Mouse (Mus musculus) ovary, postnatal 10 days (tissue): Measurements from ENCODE around the gene Ccdc127.

Experiments
- DNase-seq: peaks from one replicate; pipeline ENCODE4 v3.0.0; 2022; ENCODE audit warnings: low spot score

Ccdc127 gene

GRCm38 (mm10) chr13:74349566-74350434, at the start of gene Ccdc127, which contains the start of gene Sdha:
Gene Ccdc127 (plus strand): TSS chr13:74350309.
Gene Sdha (minus strand): TSS chr13:74350280.
- peak; percentile 97 for DNase-seq

GRCm38 (mm10) chr13:74300925-74301606, 49.0 kb upstream of the Ccdc127 start:
- DNase-seq = peak; percentile 27

- DNase-seq = no peak
These were observed 48.5 kb upstream of the Ccdc127 start for GRCm38 (mm10) chr13:74301607-74301984.

- no peak for DNase-seq
These were observed 47.8 kb upstream of the Ccdc127 start for GRCm38 (mm10) chr13:74302050-74303037.

DNA sequence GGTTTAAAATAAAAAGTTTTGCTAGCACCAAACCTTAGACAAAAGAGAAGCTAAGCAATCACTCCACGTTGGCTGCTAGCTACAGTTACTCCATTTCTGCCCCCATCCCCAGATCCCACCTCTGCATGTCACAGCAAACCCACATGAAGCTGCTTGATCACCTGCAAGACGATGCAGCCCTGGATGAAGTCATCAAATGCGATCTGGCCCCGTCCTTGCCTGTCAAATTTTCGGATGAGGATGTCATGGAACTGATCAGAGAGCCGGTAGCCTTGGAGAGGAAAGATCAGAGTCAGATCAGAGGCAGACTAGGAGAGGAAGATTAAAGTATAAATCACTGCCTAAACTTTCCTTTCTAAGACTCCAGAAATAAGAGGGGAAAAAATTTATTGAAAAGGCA, 44.7 kb upstream of the Ccdc127 start:
- DNase-seq = no peak

DNA sequence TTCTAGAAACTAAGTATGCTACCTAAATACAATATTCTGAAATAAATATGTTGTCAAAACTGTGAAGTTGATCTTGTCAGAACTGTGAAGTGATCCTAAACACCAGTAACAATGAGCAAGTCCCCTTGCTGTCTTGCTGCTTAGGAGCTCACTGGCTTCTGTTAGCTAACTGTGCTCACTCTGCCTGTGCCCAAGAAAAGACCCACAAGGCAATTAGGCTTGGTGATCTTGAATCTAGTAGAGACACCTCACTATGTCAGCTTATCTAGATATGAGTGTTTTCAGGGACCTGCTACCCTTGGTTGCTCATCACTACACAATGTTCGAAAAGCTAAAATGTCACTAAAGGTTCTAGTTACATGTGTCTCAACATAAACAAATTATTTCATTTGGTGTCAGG, 44.3 kb upstream of the Ccdc127 start:
- DNase-seq = no peak

DNA sequence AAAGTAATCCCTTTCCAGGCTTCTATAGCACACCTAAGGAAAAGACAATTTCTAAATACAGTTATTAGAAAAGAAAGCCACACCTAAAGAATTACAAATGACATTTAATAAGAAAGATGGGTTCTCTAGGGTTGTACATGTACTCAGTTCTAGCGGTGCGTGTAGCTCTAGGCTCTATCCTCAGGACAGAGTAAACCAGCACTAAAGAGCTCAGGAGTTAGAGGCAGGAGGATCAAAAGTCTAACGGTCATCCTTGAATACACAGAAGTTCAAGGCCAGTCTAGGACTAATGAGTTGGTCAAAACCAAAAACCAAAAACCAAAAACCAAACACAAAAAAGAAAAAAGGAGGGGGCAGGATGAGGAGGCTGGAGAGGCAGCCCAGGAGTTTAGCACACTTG, 35.5 kb upstream of the Ccdc127 start:
- DNase-seq = no peak

DNA sequence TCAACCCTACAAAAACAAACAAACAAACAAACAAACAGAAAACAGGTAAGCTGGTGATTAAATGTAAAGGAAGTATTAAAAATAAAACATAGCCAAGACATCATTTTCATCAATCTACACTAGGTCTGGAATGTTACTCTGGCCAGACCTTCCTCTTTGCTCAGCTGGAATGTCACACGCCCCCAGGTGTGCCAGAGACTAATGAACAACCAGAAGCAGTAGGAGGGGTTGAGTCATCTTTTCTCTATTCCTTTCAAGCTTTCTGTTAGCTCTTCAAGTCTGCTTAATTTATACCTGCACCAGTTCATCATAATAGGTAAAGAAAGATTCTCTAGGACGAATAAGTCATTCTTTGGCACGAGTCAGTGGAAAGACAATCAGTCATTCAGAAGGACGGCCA, 33.7 kb upstream of the Ccdc127 start:
- DNase-seq = no peak

GRCm38 (mm10) chr13:74316789-74317169, 33.3 kb upstream of the Ccdc127 start:
- no peak for DNase-seq

GRCm38 (mm10) chr13:74317170-74317849, 32.8 kb upstream of the Ccdc127 start, which contains the start of gene Pdcd6:
Gene Pdcd6 (minus strand): TSS chr13:74317580.
- DNase-seq = peak; percentile 72

- DNase-seq = no peak
These were observed 20.8 kb upstream of the Ccdc127 start for GRCm38 (mm10) chr13:74329321-74329720.

DNA sequence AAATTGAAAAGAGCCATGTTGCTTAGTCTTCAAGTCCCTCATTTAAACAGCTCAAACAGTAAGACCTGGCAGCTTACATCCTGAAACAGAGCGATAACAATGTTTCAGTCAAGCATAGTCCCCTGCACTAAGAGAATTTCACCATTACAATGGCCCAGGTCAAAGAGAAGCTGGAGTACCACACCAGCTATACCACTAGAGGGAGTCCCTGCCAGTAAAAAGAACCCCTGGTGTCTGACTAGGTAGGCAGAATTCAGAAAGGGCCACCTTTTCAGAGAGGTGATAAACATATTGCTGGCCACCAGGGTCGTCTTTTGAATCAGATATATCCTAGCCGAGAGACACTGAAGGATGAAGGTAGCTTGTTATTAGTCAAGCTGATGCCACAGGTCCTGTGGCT, 9.1 kb upstream of the Ccdc127 start:
- DNase-seq = no peak

DNA sequence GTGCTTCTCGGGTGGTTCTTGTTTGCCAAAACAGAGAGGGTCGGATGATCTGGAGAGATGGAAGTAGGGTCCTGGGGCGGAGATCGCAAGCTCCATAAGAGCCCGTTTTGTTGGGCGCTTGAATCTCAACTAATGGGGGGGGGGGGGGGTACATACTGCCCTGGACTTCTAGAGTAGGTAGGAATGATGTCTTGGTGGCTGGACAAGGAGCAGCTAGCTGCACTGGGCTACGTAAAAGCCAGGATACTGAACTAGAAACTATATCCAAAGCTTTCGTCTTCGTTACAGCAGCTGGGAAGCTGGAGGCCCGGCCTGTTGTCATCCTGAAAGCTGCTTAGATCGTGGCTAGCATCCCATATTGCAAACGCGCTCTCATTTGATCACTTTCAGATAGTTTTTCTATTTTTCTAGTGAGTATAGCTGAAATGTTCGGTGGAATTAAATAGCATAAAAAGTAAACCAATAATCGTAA, 362 bp downstream of the Ccdc127 start:
- no peak for DNase-seq

DNA sequence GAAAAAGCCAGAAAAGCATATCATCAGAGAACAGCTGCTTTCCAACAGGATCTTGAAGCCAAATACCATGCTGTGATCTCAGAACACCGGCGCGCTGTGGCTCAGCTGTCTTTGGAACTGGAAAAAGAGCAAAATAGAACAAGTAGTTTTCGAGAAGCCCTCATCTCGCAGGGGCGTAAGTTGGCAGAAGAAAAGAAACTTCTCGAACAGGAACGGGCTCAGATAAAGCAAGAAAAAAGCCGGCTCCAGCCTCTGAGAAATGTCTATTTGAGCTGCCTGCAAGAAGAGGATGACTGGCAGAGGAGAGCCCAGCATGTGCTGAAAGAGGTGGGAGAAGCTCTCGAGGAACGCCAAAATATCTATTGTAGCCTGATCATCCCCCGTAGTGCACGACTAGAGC, 6.4 kb downstream of the Ccdc127 start:
- no peak for DNase-seq

GRCm38 (mm10) chr13:74362218-74362617, 12.1 kb downstream of the Ccdc127 start:
- no peak for DNase-seq

DNA sequence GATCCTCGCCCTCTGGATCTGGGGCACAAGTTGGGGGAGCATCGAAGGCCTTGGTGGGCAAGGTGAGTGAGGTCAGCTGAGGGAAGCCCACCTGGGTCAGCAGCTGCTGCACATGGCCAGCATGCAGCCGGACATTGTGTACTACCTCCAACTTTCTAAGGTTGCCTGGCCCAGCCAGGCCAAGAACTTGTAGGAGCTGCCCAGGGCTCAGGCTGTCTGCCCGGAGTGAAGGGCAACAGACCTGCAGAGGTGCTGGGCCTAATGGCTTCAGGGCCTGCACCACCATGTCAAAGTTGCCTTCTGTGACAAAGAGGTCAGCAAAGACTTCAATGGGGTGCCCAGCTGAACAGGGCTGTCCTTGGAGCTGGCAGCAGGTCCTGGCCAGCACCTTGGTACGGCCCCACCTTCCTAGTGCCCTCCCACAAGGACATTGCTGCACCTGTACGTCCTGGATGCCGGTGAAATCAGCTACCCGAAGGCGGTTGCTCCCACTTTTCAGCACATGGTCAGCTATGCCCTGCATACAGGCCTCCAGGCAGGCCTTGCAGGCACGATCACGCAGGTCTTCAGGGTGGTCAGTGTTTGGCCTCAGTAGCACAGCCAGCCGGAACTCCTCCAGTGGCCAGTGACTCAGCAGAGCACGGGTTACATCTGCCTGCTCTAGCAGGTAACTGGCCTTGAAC, 13.2 kb downstream of the Ccdc127 start:
- no peak for DNase-seq

DNA sequence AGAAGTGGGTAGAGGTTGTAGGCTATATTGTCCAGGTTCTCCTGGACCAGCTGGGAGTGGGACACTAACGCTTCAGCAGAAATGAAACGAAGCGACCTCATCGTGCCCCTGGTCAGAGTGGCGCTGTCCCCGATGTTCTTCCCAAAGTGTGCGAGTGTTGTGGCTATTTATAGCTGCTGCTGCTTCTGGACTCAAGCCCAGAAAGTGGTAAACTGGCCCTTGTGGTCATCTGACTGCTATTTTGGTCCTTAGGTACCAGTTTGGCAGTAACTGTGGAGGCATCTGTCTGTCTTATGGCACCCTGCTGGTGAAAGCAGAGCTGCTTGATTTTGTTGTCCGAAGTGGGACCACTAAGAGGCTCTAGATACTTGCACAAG, 13.7 kb downstream of the Ccdc127 start, which contains the start of gene Lrrc14b:
Gene Lrrc14b (minus strand): TSS at position 147 of the 377 bp plus-strand sequence.
- no peak for DNase-seq

GRCm38 (mm10) chr13:74381533-74382276, 31.6 kb downstream of the Ccdc127 start:
- no peak for DNase-seq

- DNase-seq = no peak
These were observed 32.2 kb downstream of the Ccdc127 start for GRCm38 (mm10) chr13:74382289-74382688.

GRCm38 (mm10) chr13:74389730-74390129, 39.6 kb downstream of the Ccdc127 start:
- no peak for DNase-seq
